Mouse (Mus musculus): Measurements from ENCODE around the gene Nup50. TPM values are rescaled to one million over a fixed set of nuclear protein-coding genes. Genes with fewer than 3 reads are reported as not detected.
"Not testable (repeated sequence)": the region's sequence is repeated elsewhere in the genome, so short reads cannot be mapped to it uniquely, and the experiment has no call there.

Nup50 gene
- 21.3 and 24.2 TPM in 2 replicates for polyA plus RNA-seq (2012; ENCODE audit: insufficient read depth, insufficient read length, missing spikeins)

DNA sequence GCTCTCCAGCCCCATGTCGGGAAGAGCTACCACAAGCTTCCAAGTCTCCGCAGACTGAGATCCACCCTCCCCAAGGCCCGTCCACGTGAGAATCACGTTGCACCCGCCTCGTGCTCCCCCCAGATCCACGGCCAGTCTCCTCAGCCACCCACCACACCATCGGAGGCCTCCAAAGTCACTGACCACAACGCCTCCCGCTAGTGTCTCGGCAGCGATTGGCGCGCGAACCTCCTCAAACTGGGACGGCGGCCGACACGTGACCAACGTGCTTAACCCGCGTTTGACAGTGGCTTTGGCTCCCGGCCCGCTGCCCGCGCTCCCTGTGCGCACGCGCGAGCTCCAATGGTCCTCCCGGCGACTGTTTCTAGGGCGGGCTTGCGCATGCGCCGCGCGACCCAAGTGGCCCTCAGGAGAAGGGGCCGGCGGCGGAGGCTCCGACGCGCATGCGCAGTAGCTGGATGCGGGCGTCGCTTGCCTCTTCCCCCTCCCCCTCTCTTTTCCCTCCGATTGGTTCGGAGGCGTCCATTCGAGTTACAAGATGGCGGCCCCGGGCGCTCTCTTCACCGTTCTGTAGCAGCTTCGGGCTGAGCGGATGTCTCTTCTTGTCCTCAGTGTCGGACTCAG lies at the start of gene Nup50:
Gene Nup50, plus strand, starts transcription at position 528 of the 624 bp plus-strand sequence.
- Histone ChIP-seq H3K4me1 (ENCODE audit: control insufficient read depth, insufficient read depth, low read length) (peaks cover 17% of the 10 kb centered on the region), H3K4me3 (ENCODE audit: insufficient read depth, low read length) (peak within 1 kb of the TSS; percentile 78), H3K27ac (ENCODE audit: insufficient read depth, low read depth, low read length) (peak within 1 kb of the TSS; percentile 90)
- TF ChIP-seq POLR2A (IDR thresholded peaks at IDR 0.05; ENCODE audit: borderline replicate concordance, low read depth, low read length) = peak; percentile 59; the same call in 1 of the 2 replicates
- no peak for TF ChIP-seq CTCF (IDR thresholded peaks at IDR 0.05; ENCODE audit: low read depth, low read length)

DNA sequence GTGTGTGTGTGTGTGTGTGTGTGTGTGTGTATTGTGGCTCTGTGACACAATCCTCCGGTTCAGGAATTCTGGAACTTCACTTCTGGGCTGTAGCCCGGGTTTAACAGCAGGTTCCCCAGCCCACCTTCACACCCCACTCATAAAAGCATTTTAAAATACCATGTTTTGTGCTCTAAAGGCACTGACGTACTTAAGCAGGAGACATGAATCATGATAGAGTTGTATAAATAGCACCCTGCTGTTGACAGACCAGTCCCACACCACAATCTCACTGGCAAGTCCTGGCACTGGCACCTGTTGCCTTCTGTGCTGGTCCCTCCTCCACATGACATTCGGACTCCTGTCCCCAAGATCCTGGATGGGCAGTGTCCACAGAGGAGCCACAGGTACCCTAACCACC lies 49.3 kb upstream of the Nup50 start:
- no peaks in the 10 kb centered on the region for H3K4me1 ChIP-seq (ENCODE audit: control insufficient read depth, insufficient read depth, low read length)
- no peak for TF ChIP-seq POLR2A (IDR thresholded peaks at IDR 0.05; ENCODE audit: borderline replicate concordance, low read depth, low read length)
- TF ChIP-seq CTCF (IDR thresholded peaks at IDR 0.05; ENCODE audit: low read depth, low read length) = no peak
- no peak overlapping the region for H3K27ac ChIP-seq (ENCODE audit: insufficient read depth, low read depth, low read length)
- no peak overlapping the region for H3K4me3 ChIP-seq (ENCODE audit: insufficient read depth, low read length)

DNA sequence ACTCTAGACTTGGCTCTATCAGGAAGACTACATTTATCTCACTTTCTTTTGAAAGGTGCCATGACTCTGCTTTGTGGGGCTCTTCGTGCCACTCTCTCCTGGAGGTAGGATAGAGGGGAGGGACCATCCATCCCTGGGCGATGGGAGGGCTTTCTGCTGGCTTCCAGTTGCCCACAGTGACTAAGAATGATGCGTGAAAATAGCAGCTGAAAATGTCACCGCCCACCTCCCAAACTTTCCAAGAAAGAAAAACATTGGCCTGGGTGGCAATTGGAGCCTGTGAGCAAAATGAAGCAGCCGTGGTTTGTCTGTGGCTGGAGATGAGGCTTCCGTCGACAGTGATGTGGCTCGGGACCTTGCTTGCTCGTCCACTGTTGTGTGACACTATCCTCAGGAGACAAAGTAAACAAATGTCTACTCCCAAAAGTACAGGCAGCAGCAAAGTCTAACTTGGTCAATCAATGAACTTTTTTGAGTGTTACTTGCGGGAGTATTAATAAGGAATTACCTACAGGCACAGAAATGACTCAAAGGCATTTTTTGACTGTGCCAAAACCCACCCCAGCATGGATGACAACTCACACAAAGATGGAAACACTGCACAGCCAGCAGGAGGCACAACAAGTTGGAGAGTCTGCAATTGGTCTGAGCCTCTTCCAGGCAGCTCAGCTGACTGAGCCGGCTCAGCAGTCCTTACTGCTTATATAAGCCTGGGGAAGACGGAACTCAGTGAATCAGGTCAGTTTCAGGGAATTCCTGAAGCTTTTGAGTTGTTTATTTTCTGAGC lies 46.0 kb upstream of the Nup50 start:
- Histone ChIP-seq H3K4me1 (ENCODE audit: control insufficient read depth, insufficient read depth, low read length) (no peaks in the 10 kb centered on the region), H3K27ac (ENCODE audit: insufficient read depth, low read depth, low read length) (no peak overlapping the region), H3K4me3 (ENCODE audit: insufficient read depth, low read length) (no peak overlapping the region)
- TF ChIP-seq POLR2A (IDR thresholded peaks at IDR 0.05; ENCODE audit: borderline replicate concordance, low read depth, low read length) = no peak
- no peak for TF ChIP-seq CTCF (IDR thresholded peaks at IDR 0.05; ENCODE audit: low read depth, low read length)

DNA sequence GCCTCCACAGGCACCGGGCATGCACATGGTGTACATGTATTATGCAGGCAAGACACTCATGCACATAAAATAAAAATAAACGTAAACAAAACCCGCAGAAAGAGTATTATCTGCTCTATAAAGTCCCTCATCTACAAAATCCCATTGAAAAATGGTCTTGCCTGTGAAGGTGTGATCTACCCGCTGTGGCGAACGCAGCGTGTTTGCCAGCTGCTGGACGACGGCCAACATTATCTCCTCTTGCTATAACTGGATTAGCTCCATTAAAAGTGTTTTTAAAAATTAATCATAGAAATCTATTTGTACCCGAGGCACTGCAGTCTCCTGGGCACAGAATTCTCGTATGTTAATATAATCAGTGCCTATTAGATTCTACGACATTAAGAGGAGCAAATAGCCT lies 35.1 kb upstream of the Nup50 start:
- TF ChIP-seq CTCF (IDR thresholded peaks at IDR 0.05; ENCODE audit: low read depth, low read length) (no peak), POLR2A (IDR thresholded peaks at IDR 0.05; ENCODE audit: borderline replicate concordance, low read depth, low read length) (no peak)
- Histone ChIP-seq H3K4me1 (ENCODE audit: control insufficient read depth, insufficient read depth, low read length) (peaks cover 5% of the 10 kb centered on the region; the same call in 1 of the 2 replicates), H3K4me3 (ENCODE audit: insufficient read depth, low read length) (no peak overlapping the region), H3K27ac (ENCODE audit: insufficient read depth, low read depth, low read length) (no peak overlapping the region)

DNA sequence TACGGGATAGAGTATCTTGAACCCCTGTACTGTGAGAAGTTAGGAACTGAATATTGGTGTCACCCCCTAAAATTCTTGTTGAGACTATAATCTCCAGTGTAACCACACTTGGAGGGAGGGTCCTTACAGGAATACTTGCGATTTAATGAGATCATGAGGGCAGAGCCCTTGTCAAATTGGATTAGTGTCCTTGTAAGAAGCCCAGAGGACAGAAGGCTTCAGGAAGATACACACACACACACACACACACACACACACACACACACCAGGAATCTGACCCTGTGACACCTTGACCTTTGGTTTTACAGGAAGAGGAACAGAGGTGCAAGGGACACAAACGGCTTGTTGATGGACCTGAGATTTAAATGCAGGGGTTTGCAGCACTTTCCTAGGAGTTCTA lies 32.0 kb upstream of the Nup50 start:
- no peak overlapping the region for H3K4me3 ChIP-seq (ENCODE audit: insufficient read depth, low read length)
- TF ChIP-seq POLR2A (IDR thresholded peaks at IDR 0.05; ENCODE audit: borderline replicate concordance, low read depth, low read length) (no peak), CTCF (IDR thresholded peaks at IDR 0.05; ENCODE audit: low read depth, low read length) (no peak)
- no peak overlapping the region for H3K27ac ChIP-seq (ENCODE audit: insufficient read depth, low read depth, low read length)
- peaks cover 6% of the 10 kb centered on the region for H3K4me1 ChIP-seq (ENCODE audit: control insufficient read depth, insufficient read depth, low read length)

DNA sequence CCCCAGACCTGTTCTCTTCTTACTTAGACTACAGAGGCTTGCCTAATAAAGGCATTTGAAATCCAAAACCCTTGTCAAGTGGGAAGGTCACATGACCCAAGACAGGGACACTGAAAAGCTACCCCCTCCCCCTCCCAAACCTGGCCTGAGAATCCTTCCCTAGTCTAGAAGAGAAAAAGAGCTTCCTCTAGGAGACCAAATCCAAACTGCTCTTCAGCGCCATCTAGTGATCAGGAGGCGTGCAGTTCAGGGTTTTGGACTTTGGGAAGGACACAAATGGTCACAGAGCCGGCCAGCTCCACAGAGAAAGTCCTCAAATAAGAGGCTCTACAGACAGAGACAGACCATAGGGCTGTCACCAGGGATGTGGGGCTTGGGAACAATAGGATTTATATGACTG lies 31.6 kb upstream of the Nup50 start:
- Histone ChIP-seq H3K27ac (ENCODE audit: insufficient read depth, low read depth, low read length) (no peak overlapping the region), H3K4me3 (ENCODE audit: insufficient read depth, low read length) (no peak overlapping the region)
- peak; percentile 64 for TF ChIP-seq CTCF (IDR thresholded peaks at IDR 0.05; ENCODE audit: low read depth, low read length)
- no peak for TF ChIP-seq POLR2A (IDR thresholded peaks at IDR 0.05; ENCODE audit: borderline replicate concordance, low read depth, low read length)

DNA sequence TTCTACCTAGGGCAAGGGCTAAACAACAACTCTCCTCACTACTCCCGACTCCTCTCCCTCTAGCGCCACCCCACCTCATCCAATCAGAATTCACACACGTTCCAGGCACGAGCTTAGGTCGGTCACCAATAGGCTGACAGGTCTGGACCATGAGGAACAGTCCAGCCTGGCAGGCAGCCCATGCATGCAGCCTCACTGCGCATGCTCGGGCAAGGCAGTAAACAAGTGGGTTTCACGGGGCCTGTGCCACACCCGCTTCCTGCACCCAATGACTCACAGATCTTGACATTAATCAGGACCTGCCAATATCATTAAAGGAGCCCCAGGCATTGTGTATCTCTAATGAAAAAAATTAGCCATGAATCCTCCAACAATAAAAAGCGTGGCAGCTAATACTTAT lies 27.0 kb upstream of the Nup50 start:
- not testable (repeated sequence) for H3K4me3 ChIP-seq (ENCODE audit: insufficient read depth, low read length); H3K4me1 ChIP-seq (ENCODE audit: control insufficient read depth, insufficient read depth, low read length); H3K27ac ChIP-seq (ENCODE audit: insufficient read depth, low read depth, low read length)

More for the DNA sequence above, 31.6 kb upstream of the Nup50 start:
- peaks cover 10% of the 10 kb centered on the region for H3K4me1 ChIP-seq (ENCODE audit: control insufficient read depth, insufficient read depth, low read length)

DNA sequence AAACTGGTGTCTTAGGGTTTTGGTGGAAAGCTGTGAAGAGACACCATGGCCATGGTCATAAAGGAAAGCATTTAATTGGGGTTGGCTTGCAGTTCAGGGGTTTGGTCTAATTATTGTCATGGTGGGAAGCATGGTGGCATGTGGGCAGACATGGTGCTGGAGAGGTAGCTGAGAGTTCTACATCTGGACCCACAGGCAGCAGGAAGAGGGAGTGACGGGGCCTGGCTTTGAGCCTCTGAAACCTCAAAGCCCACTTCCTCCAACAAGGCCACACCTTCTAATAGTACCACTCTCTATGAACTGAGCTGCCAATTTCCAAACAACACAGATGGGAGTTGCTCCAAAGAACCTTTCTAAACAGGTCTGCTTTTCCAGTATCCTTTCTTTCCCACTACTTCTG lies 26.5 kb upstream of the Nup50 start:
- no peak overlapping the region for H3K27ac ChIP-seq (ENCODE audit: insufficient read depth, low read depth, low read length)

DNA sequence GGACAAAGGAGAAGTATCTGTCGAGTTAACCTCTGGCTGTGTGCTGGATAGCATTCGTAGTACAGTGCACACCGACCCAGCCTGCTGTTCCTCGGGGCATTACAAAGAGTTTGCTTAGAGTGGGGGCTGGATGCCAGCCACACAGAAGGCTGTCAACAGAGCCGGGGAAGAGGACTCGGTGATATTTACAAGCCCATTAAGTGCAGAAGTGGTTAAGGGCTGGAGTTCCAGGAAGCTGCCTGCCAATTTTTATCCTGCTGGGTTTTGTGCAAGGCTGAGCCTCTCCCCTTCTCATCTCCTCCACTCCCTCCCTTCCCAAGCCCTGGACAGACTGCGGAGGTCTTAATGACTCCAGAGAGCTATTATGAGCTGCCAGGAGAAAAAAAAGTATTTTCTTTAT lies 25.1 kb upstream of the Nup50 start:
- peaks cover 9% of the 10 kb centered on the region for H3K4me1 ChIP-seq (ENCODE audit: control insufficient read depth, insufficient read depth, low read length)
- no peak overlapping the region for H3K4me3 ChIP-seq (ENCODE audit: insufficient read depth, low read length)
- no peak overlapping the region for H3K27ac ChIP-seq (ENCODE audit: insufficient read depth, low read depth, low read length)
- TF ChIP-seq CTCF (IDR thresholded peaks at IDR 0.05; ENCODE audit: low read depth, low read length) = no peak
- TF ChIP-seq POLR2A (IDR thresholded peaks at IDR 0.05; ENCODE audit: borderline replicate concordance, low read depth, low read length) = no peak

More for the DNA sequence above, 26.5 kb upstream of the Nup50 start:
- Histone ChIP-seq H3K4me1 (ENCODE audit: control insufficient read depth, insufficient read depth, low read length) (peaks cover 9% of the 10 kb centered on the region), H3K4me3 (ENCODE audit: insufficient read depth, low read length) (no peak overlapping the region)
- TF ChIP-seq POLR2A (IDR thresholded peaks at IDR 0.05; ENCODE audit: borderline replicate concordance, low read depth, low read length) (no peak), CTCF (IDR thresholded peaks at IDR 0.05; ENCODE audit: low read depth, low read length) (no peak)

DNA sequence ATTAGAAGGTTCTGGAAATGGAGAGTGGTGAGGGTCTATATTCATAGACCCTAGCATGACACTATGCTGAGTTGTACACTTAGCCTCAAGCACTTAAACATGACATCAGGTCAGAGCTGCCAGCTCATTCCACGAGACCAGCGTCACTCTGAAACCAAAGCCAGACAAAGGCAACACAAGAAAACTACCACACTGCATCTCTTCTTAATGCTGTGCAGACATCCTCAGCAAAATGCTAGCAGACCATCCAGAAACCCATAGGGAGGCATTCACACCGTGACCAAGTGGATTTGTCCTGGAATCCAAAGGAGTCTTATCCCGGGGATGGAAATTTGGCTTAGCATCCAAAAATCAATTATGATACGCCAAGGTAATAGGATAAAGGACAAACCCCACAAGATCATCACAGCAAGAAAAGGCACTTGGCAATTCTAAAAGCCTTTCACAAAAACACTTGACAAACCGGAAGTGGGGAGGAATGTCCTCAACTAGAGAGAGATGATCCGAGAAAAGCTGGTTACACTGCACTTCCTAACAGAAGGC lies 19.3 kb upstream of the Nup50 start:
- Histone ChIP-seq H3K4me3 (ENCODE audit: insufficient read depth, low read length) (no peak overlapping the region), H3K4me1 (ENCODE audit: control insufficient read depth, insufficient read depth, low read length) (no peaks in the 10 kb centered on the region), H3K27ac (ENCODE audit: insufficient read depth, low read depth, low read length) (no peak overlapping the region)
- TF ChIP-seq CTCF (IDR thresholded peaks at IDR 0.05; ENCODE audit: low read depth, low read length) = no peak
- no peak for TF ChIP-seq POLR2A (IDR thresholded peaks at IDR 0.05; ENCODE audit: borderline replicate concordance, low read depth, low read length)
